Mouse (Mus musculus) kidney, adult 2 months (tissue): ENCODE measurements around the gene Gm2a. TPM values are rescaled to one million over a fixed set of nuclear protein-coding genes. Genes with fewer than 3 reads are reported as not detected.

Experiments
- DNase-seq: peaks from one replicate; pipeline ENCODE4 v3.0.0; 2021
- H3K27ac ChIP-seq: fragments of 200-500 bp; 2 replicates; pipeline ENCODE4 v1.5.1; 2012; ENCODE audit warnings: low read depth, low read length, control low read depth, inconsistent platforms; ENCODE audit not compliant: insufficient read depth
- H3K27me3 ChIP-seq: fragments of 200-500 bp; replicated peaks from 2 replicates; pipeline ENCODE4 v1.6.1; 2012; ENCODE audit warnings: mild to moderate bottlenecking, moderate library complexity, low read length, inconsistent platforms; ENCODE audit not compliant: control insufficient read depth, insufficient read depth
- H3K36me3 ChIP-seq: fragments of 200-500 bp; 2 replicates; pipeline ENCODE4 v1.6.1; 2012; ENCODE audit warnings: mild to moderate bottlenecking, moderate library complexity, low read length, inconsistent platforms; ENCODE audit not compliant: control insufficient read depth, insufficient read depth
- H3K4me1 ChIP-seq: fragments of 200-500 bp; 2 replicates; pipeline ENCODE4 v1.6.1; 2011; ENCODE audit warnings: low read length; ENCODE audit not compliant: control insufficient read depth, insufficient read depth
- H3K4me3 ChIP-seq: fragments of 200-500 bp; 2 replicates; pipeline ENCODE4 v1.5.1; 2011; ENCODE audit warnings: mild to moderate bottlenecking, low read depth, low read length, control low read depth; ENCODE audit not compliant: insufficient read depth
- CTCF ChIP-seq: fragments of 200-500 bp; conservative IDR thresholded peaks from 2 replicates; pipeline ENCODE4 v1.5.1; 2011; ENCODE audit warnings: low read depth, mild to moderate bottlenecking, control low read depth, low read length, moderate library complexity, mixed read lengths; ENCODE audit not compliant: insufficient read depth, insufficient read length
- POLR2A ChIP-seq: fragments of 200-500 bp; IDR thresholded peaks from one replicate; pipeline ENCODE4 v1.6.1; 2011; ENCODE audit warnings: low read depth, low read length, control low read depth
- WGBS: fragments of 180-500 bp; shearing (Covaris S2); methylation state at CpG from one replicate; pipeline ENCODE4 v1.1.7; 2018; 5-methylcytosine and 5-hydroxymethylcytosine counted together
- polyA plus RNA-seq: library from polyadenylated mRNA; depleted of rRNA; stranded (reverse); fragments of >200 nt; gene quantifications from 2 replicates; pipeline ENCODE4 v1.2.3, GENCODE M21; 2012; rRNA removed

The Gm2a gene
- polyA plus RNA-seq, 1 experiment, result 216 TPM

DNA sequence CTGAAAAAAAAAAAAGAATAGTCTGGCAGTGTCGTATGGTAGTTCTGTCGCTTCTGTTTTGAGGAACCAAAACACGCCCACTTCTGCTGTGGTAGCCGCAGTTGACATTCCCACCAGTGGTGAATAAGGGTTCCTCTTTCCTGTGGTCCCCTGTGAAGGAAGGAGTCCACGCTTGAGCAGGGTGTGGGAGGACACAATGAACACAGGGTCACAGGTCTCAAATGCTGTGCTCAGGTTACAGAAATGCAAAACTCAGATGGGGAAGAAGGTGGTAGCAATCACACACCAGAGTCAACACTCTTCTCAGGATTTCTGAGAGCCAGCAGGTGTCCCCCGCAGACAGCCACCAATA, 57.1 kb downstream of the Gm2a start:
- H3K36me3 ChIP-seq, result no peaks in the 10 kb centered on the region
- no peak overlapping the region for H3K4me3 ChIP-seq
- DNase-seq, result peak; percentile 17
- no peak for TF ChIP-seq POLR2A
- TF ChIP-seq CTCF, result no peak
- H3K4me1 ChIP-seq, result no peaks in the 10 kb centered on the region
- H3K27me3 ChIP-seq, result no peaks in the 10 kb centered on the region
- 48% methylated on average over 6 of the region's 6 CpGs for WGBS
- H3K27ac ChIP-seq, result no peak overlapping the region

GRCm38 (mm10) chr11:55158785-55159359, 61.0 kb downstream of the Gm2a start:
- H3K4me1 ChIP-seq, result no peaks in the 10 kb centered on the region
- 52% methylated on average over 13 of the region's 13 CpGs for WGBS
- no peaks in the 10 kb centered on the region for H3K27me3 ChIP-seq
- no peak overlapping the region for H3K4me3 ChIP-seq
- H3K36me3 ChIP-seq, result no peaks in the 10 kb centered on the region
- TF ChIP-seq CTCF, result peak; percentile 91
- no peak for TF ChIP-seq POLR2A
- no peak overlapping the region for H3K27ac ChIP-seq
- DNase-seq, result peak; percentile 86

Other genes with a start within 250 kb of the Gm2a start
- gene Lyrm7, start 237.2 kb upstream of the Gm2a start, polyA plus RNA-seq, result 1.4 and 3.9 TPM in 2 replicates
- 1,115 and 1,173 TPM in 2 replicates for gene Hint1, start 231.7 kb upstream of the Gm2a start, polyA plus RNA-seq
- 28,844 and 31,623 TPM in 2 replicates for gene Gpx3, start 195.7 kb upstream of the Gm2a start, polyA plus RNA-seq
- gene Tnip1, start 135.2 kb upstream of the Gm2a start, polyA plus RNA-seq, result 19.1 and 20.6 TPM in 2 replicates
- 76.5 and 87.9 TPM in 2 replicates for gene Anxa6, start 64.7 kb upstream of the Gm2a start, polyA plus RNA-seq
- gene Ccdc69, start 20.0 kb upstream of the Gm2a start, polyA plus RNA-seq, result 1.6 and 2.0 TPM in 2 replicates
- gene Slc36a3, start 53.6 kb downstream of the Gm2a start, polyA plus RNA-seq, result 0.04 and 0.11 TPM in 2 replicates
- 35.4 and 36.9 TPM in 2 replicates for gene Slc36a2, start 87.0 kb downstream of the Gm2a start, polyA plus RNA-seq
- gene Slc36a1, start 106.2 kb downstream of the Gm2a start, polyA plus RNA-seq, result 60.5 and 63.4 TPM in 2 replicates
- 0.06 and 0.11 TPM in 2 replicates for gene Fat2, start 238.4 kb downstream of the Gm2a start, polyA plus RNA-seq